Mouse (Mus musculus): ENCODE measurements at regions not wholly inside any gene's neighbourhood (a gene's known extent, or its start where the extent isn't known, plus 50 kb on each side); places are given as distances from the start of the nearest gene placed in this dataset.
A peak's percentile ranks its signal among the peaks of the same experiment; 100 is the strongest.
"Not testable (repeated sequence)": the region's sequence is repeated elsewhere in the genome, so short reads cannot be mapped to it uniquely, and the experiment has no call there.

DNA sequence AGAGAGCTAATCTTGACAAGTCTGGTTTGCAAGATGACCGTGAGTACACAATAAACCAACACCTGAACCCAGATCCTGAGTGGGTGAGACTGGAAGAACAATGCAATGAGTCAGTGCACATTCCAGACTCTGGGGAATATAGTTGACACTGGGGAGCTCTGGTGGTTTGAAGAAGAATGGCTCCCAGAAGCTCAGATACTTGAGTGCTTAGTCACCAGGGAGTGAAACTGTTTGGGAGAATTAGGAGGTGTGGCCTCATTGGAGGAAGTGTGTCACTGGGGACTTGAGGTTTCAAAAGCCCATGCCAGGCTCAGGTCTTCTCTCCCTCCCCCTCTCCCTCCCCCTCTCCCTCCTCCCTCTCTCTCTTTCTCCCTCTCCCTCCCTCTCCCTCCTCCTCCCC is 436.6 kb upstream of the Cdh5 start:
- no peak overlapping the region for H3K27ac ChIP-seq (ENCODE audit: low read depth)
- TF ChIP-seq CTCF (IDR thresholded peaks at IDR 0.05; ENCODE audit: low read depth): no peak
- no peaks in the 10 kb centered on the region for H3K9me3 ChIP-seq (ENCODE audit: low read depth, low read length)
- no peaks in the 10 kb centered on the region for H3K36me3 ChIP-seq (ENCODE audit: insufficient read depth)
- no peak overlapping the region for H3K9ac ChIP-seq
- H3K4me1 ChIP-seq (ENCODE audit: insufficient read depth): no peaks in the 10 kb centered on the region
- H3K4me3 ChIP-seq (ENCODE audit: low read depth, low read length): no peak overlapping the region
- ATAC-seq (ENCODE audit: insufficient read depth) (no peak), DNase-seq (no peak)
- 86% methylated on average over 1 of the region's 1 CpGs for WGBS
- H3K27me3 ChIP-seq (ENCODE audit: insufficient read depth, low read length): no peaks in the 10 kb centered on the region
- H3K4me2 ChIP-seq: no peak overlapping the region

DNA sequence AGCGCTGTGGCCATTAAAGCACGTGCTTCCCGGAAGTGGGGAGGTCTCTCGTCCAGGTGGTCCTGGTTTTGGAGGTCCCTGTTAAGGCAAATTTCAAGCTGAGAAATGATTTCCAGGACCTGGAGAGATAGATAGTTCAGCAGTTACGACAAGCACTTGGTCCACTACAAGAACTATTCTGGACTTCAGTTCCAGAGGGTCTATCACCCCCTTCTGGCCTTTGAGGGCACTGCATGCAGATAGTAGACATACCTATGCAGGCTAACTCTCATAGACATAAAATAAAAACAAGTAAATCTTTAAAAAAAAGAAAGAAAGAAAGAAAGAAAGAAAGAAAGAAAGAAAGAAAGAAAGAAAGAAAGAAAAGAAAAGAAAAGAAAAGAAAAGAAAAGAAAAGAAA is 415.2 kb upstream of the Cdh5 start:
- not testable (repeated sequence) for ATAC-seq (ENCODE audit: insufficient read depth); H3K27ac ChIP-seq (ENCODE audit: low read depth); H3K4me2 ChIP-seq; H3K9me3 ChIP-seq (ENCODE audit: low read depth, low read length); H3K36me3 ChIP-seq (ENCODE audit: insufficient read depth); H3K4me1 ChIP-seq (ENCODE audit: insufficient read depth); H3K4me3 ChIP-seq (ENCODE audit: low read depth, low read length); H3K27me3 ChIP-seq (ENCODE audit: insufficient read depth, low read length); H3K9ac ChIP-seq
- DNase-seq: peak; percentile 22
- WGBS: 79% methylated on average over 5 of the region's 5 CpGs
- TF ChIP-seq CTCF (IDR thresholded peaks at IDR 0.05; ENCODE audit: low read depth): peak; percentile 39

DNA sequence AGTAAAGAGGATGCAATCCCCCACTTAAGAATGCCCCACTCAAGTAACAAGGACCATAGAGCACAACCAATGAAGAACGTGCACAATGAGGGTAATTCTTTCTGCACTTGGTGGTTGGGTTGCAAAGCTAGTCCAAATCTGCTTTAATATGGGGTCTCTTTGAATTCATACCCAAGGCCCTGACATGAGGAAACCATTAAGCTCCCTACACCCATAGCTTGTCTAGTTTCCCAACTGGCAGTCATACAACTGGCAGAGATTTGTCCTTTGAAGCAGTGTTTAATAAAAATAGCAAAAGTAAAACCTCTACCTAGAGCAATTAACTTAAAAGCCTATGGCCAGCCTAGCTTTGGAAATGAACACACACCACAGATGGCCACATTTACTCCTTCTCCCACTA is 411.0 kb upstream of the Cdh5 start:
- Histone ChIP-seq H3K36me3 (ENCODE audit: insufficient read depth) (no peaks in the 10 kb centered on the region), H3K27ac (ENCODE audit: low read depth) (no peak overlapping the region), H3K9ac (no peak overlapping the region), H3K4me2 (no peak overlapping the region), H3K4me1 (ENCODE audit: insufficient read depth) (no peaks in the 10 kb centered on the region), H3K4me3 (ENCODE audit: low read depth, low read length) (no peak overlapping the region), H3K27me3 (ENCODE audit: insufficient read depth, low read length) (no peaks in the 10 kb centered on the region), H3K9me3 (ENCODE audit: low read depth, low read length) (no peaks in the 10 kb centered on the region)
- no peak for DNase-seq
- 79% methylated on average over 1 of the region's 1 CpGs for WGBS
- no peak for ATAC-seq (ENCODE audit: insufficient read depth)
- no peak for TF ChIP-seq CTCF (IDR thresholded peaks at IDR 0.05; ENCODE audit: low read depth)

DNA sequence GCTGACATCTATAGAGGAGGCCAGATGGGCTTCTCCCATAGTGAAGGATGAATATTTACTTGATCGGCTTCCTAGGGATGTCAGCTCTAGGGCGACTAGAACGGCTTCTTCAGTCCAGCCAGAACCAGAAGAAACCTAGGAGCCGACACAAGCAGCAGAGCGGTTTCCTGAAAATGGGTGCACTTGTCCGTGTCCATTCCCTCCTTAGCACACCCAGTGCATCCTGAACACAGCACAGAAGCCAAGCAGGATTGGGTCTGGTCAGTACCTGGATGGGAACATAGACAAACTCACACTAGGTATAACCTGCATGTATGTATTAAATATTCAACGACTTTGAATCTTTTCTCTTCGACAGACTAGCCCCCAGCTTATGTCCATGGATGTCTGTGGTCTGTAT is 407.9 kb upstream of the Cdh5 start:
- Histone ChIP-seq H3K27me3 (ENCODE audit: insufficient read depth, low read length) (no peaks in the 10 kb centered on the region), H3K4me1 (ENCODE audit: insufficient read depth) (no peaks in the 10 kb centered on the region), H3K9ac (no peak overlapping the region), H3K27ac (ENCODE audit: low read depth) (no peak overlapping the region), H3K4me2 (no peak overlapping the region), H3K9me3 (ENCODE audit: low read depth, low read length) (no peaks in the 10 kb centered on the region; the same call in 1 of the 2 replicates), H3K36me3 (ENCODE audit: insufficient read depth) (no peaks in the 10 kb centered on the region), H3K4me3 (ENCODE audit: low read depth, low read length) (no peak overlapping the region)
- TF ChIP-seq CTCF (IDR thresholded peaks at IDR 0.05; ENCODE audit: low read depth): no peak
- ATAC-seq (ENCODE audit: insufficient read depth) (no peak), DNase-seq (no peak)
- 88% methylated on average over 8 of the region's 8 CpGs for WGBS

DNA sequence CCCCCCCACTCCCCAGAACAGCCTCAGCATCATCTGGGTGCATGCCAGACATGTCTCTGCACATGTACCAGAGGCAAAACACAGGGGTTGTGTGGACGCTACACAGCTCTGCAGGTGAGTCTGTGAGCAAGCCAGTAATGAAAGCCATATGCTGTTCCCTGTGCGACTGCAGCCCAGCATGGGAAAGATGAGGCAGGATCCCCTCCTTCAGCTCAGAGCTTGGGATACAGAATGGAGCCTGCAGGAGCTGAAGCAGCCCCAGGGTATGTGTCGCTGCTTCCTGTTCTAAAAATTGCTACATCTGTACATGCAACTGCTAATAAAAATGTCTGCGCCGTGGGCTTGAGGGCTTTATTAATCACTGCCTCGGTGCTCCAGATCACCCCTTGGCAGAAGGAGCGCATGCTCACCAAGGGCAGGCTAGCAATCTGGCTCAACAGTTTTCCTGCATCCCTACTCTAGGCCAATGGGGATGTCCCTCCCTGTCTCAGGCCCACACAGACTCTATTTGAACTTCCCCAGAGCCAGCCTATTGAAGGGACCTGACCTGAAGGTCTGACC is 407.0 kb upstream of the Cdh5 start:
- H3K27ac ChIP-seq (ENCODE audit: low read depth): no peak overlapping the region
- no peak overlapping the region for H3K4me3 ChIP-seq (ENCODE audit: low read depth, low read length)
- no peaks in the 10 kb centered on the region for H3K27me3 ChIP-seq (ENCODE audit: insufficient read depth, low read length)
- H3K9ac ChIP-seq: no peak overlapping the region
- no peak overlapping the region for H3K4me2 ChIP-seq
- no peak for DNase-seq
- H3K36me3 ChIP-seq (ENCODE audit: insufficient read depth): no peaks in the 10 kb centered on the region
- no peaks in the 10 kb centered on the region for H3K4me1 ChIP-seq (ENCODE audit: insufficient read depth)
- ATAC-seq (ENCODE audit: insufficient read depth): no peak
- WGBS: 75% methylated on average over 7 of the region's 7 CpGs
- TF ChIP-seq CTCF (IDR thresholded peaks at IDR 0.05; ENCODE audit: low read depth): no peak
- no peaks in the 10 kb centered on the region; the same call in 1 of the 2 replicates for H3K9me3 ChIP-seq (ENCODE audit: low read depth, low read length)

DNA sequence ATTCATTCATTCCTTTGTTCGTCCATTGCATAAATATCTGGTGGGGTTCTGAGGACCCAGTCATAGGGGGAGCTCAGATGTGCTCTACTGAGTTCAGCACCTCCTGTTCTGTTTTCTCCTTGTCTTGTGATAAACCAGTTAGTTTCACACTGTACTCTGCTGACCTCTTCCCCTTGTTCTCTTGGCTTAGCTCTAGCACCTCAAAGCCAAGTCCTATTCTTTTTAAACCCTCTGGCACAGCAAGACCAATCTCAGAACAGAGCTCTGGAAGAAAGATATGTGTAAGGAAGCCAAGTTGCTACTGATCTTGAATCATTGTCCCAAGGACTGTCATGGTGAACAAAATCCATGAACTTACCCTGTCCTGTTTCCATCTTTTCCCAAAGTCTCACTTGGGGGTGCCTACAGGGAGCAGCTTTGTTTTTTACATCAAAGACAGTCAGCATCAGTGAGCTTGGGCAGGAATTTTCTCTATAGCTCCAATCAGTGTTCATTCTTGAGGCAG is 402.4 kb upstream of the Cdh5 start:
- Histone ChIP-seq H3K27ac (ENCODE audit: low read depth) (no peak overlapping the region), H3K36me3 (ENCODE audit: insufficient read depth) (no peaks in the 10 kb centered on the region), H3K27me3 (ENCODE audit: insufficient read depth, low read length) (no peaks in the 10 kb centered on the region), H3K4me1 (ENCODE audit: insufficient read depth) (no peaks in the 10 kb centered on the region), H3K9me3 (ENCODE audit: low read depth, low read length) (no peaks in the 10 kb centered on the region; the same call in 1 of the 2 replicates), H3K4me2 (no peak overlapping the region), H3K9ac (no peak overlapping the region), H3K4me3 (ENCODE audit: low read depth, low read length) (no peak overlapping the region)
- no peak for DNase-seq
- no peak for ATAC-seq (ENCODE audit: insufficient read depth)
- WGBS: 85% methylated on average over 1 of the region's 1 CpGs
- TF ChIP-seq CTCF (IDR thresholded peaks at IDR 0.05; ENCODE audit: low read depth): no peak

DNA sequence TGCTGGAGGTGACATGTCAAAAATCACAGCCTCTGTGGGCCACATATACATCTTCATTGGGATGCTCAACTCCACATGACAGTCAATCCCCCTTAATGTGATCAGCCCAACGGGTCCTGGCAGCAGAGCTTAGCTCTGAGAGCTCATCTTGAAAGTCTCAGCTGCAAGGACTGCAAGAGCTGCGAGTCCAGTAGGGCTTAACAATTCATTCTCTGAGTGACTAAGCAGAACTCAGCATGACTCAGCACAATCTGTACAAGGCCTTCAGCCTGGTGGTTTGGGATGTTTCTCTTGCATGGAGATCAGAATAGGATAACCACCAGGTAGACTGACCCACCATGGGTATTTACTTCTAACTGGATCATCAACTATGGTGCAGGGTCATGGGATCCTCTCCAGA is 399.2 kb upstream of the Cdh5 start:
- Histone ChIP-seq H3K4me2 (no peak overlapping the region), H3K9me3 (ENCODE audit: low read depth, low read length) (no peaks in the 10 kb centered on the region; the same call in 1 of the 2 replicates), H3K27me3 (ENCODE audit: insufficient read depth, low read length) (no peaks in the 10 kb centered on the region), H3K36me3 (ENCODE audit: insufficient read depth) (no peaks in the 10 kb centered on the region), H3K4me3 (ENCODE audit: low read depth, low read length) (no peak overlapping the region), H3K4me1 (ENCODE audit: insufficient read depth) (no peaks in the 10 kb centered on the region), H3K9ac (no peak overlapping the region), H3K27ac (ENCODE audit: low read depth) (no peak overlapping the region)
- 25% methylated on average over 2 of the region's 2 CpGs for WGBS
- TF ChIP-seq CTCF (IDR thresholded peaks at IDR 0.05; ENCODE audit: low read depth): no peak
- ATAC-seq (ENCODE audit: insufficient read depth) (peak; percentile 47; the same call in 1 of the 2 replicates), DNase-seq (peak; percentile 63)
